Mouse (Mus musculus) layer of hippocampus, adult 18-20 months (tissue): Measurements from ENCODE around the gene Tas1r1. TPM values are rescaled to one million over a fixed set of nuclear protein-coding genes. Genes with fewer than 3 reads are reported as not detected.
A peak's percentile ranks its signal among the peaks of the same experiment; 100 is the strongest.

Experiments used
- DNase-seq, 2 experiments: peaks; one replicate each; pipeline ENCODE4 v3.0.0; 2022; ENCODE audit warnings: low spot score in 2 of 2
- long read RNA-seq: library from polyadenylated mRNA; stranded (forward); transcript quantifications from one replicate; pipeline ENCODE4 v2.0.0, GENCODE M21; 2021
- total RNA-seq, 2 experiments: library from RNA; stranded (reverse); gene quantifications; 2 replicates each; pipeline ENCODE4 v1.2.3; 2021

The Tas1r1 gene
- total RNA-seq: under 1 TPM; 0.41 to 0.64 TPM
- long read RNA-seq, partial matches to known transcripts: 1 of 2 reads
- long read RNA-seq, other reads (novel, unspliced or antisense): 1 of 2 reads

GRCm38 (mm10) chr4:152038225-152038984, at the start of gene Tas1r1:
Gene Tas1r1 (minus strand): TSS chr4:152038568.
- no peak for DNase-seq

- DNase-seq: peak in 1 of 2 experiments; percentile 75
Measured at GRCm38 (mm10) chr4:152088133-152088532, 49.8 kb upstream of the Tas1r1 start.

GRCm38 (mm10) chr4:152087211-152088081, 49.1 kb upstream of the Tas1r1 start:
- no peak for DNase-seq

GRCm38 (mm10) chr4:152086505-152087210, 48.3 kb upstream of the Tas1r1 start:
- DNase-seq: peak; percentile 70 to 74

- DNase-seq: no peak
Measured at GRCm38 (mm10) chr4:152084616-152085015, 46.2 kb upstream of the Tas1r1 start.

GRCm38 (mm10) chr4:152083611-152084220, 45.3 kb upstream of the Tas1r1 start:
- DNase-seq: no peak

- no peak for DNase-seq
Measured at GRCm38 (mm10) chr4:152079931-152080330, 41.6 kb upstream of the Tas1r1 start.

- DNase-seq: no peak
Measured at GRCm38 (mm10) chr4:152079261-152079660, 40.9 kb upstream of the Tas1r1 start.

- no peak for DNase-seq
Measured at GRCm38 (mm10) chr4:152078105-152078530, 39.8 kb upstream of the Tas1r1 start.

GRCm38 (mm10) chr4:152077191-152077590, 38.8 kb upstream of the Tas1r1 start:
- DNase-seq: no peak

GRCm38 (mm10) chr4:152074548-152074947, 36.2 kb upstream of the Tas1r1 start:
- DNase-seq: no peak

- no peak for DNase-seq
Measured at GRCm38 (mm10) chr4:152073715-152074114, 35.3 kb upstream of the Tas1r1 start.

- DNase-seq: no peak
Measured at GRCm38 (mm10) chr4:152072655-152073054, 34.3 kb upstream of the Tas1r1 start.

GRCm38 (mm10) chr4:152072121-152072601, 33.8 kb upstream of the Tas1r1 start, which contains the start of gene Plekhg5:
Gene Plekhg5 (plus strand): TSS chr4:152072498.
- DNase-seq: peak in 1 of 2 experiments; percentile 54

- no peak for DNase-seq
Measured at GRCm38 (mm10) chr4:152070494-152071396, 32.4 kb upstream of the Tas1r1 start.

GRCm38 (mm10) chr4:152069245-152069644, 30.9 kb upstream of the Tas1r1 start:
- DNase-seq: no peak

GRCm38 (mm10) chr4:152068166-152068724, 29.9 kb upstream of the Tas1r1 start:
- no peak for DNase-seq

- no peak for DNase-seq
Measured at GRCm38 (mm10) chr4:152067280-152067679, 28.9 kb upstream of the Tas1r1 start.
